Mouse (Mus musculus): ENCODE data around the gene Ncan.
"Not testable (repeated sequence)": the region's sequence is repeated elsewhere in the genome, so short reads cannot be mapped to it uniquely, and the experiment has no call there.

Ncan gene

GRCm38 (mm10) chr8:70084191-70085065, 36.2 kb downstream of the Ncan start:
- DNase-seq (ENCODE audit: low spot score): no peak

GRCm38 (mm10) chr8:70083285-70083684, 37.4 kb downstream of the Ncan start, which contains the start of gene Hapln4:
TSS of gene Hapln4 (plus strand) at chr8:70083457.
- peak; percentile 56 for DNase-seq (ENCODE audit: low spot score)

- no peak for DNase-seq (ENCODE audit: low spot score)
Observed at GRCm38 (mm10) chr8:70081976-70082375, 38.7 kb downstream of the Ncan start.

- no peak for DNase-seq (ENCODE audit: low spot score)
Observed at GRCm38 (mm10) chr8:70073682-70074081, 47.0 kb downstream of the Ncan start.

GRCm38 (mm10) chr8:70073120-70073519, 47.6 kb downstream of the Ncan start:
- no peak for DNase-seq (ENCODE audit: low spot score)

- no peak for DNase-seq (ENCODE audit: low spot score)
Observed at GRCm38 (mm10) chr8:70072441-70073069, 48.1 kb downstream of the Ncan start, which contains the start of gene Tm6sf2. TSS of gene Tm6sf2 (plus strand) at chr8:70072924.

- DNase-seq (ENCODE audit: low spot score): no peak
Observed at GRCm38 (mm10) chr8:70071836-70072440, 48.7 kb downstream of the Ncan start.

GRCm38 (mm10) chr8:70057721-70058120, 63.0 kb downstream of the Ncan start:
- no peak for DNase-seq (ENCODE audit: low spot score)

- not testable (repeated sequence) for DNase-seq (ENCODE audit: low spot score)
Observed at GRCm38 (mm10) chr8:70050434-70050833, 70.2 kb downstream of the Ncan start.

- no peak for DNase-seq (ENCODE audit: low spot score)
Observed at GRCm38 (mm10) chr8:70049662-70050061, 71.0 kb downstream of the Ncan start.

- no peak for DNase-seq (ENCODE audit: low spot score)
Observed at GRCm38 (mm10) chr8:70043996-70044395, 76.7 kb downstream of the Ncan start.

All from layer of hippocampus, adult 11-12 months (tissue).